Mouse (Mus musculus) urinary bladder, postnatal 4 days (tissue): ENCODE measurements at regions not wholly inside any gene's neighbourhood (a gene's known extent, or its start where the extent isn't known, plus 50 kb on each side); places are given as distances from the start of the nearest gene placed in this dataset.

Experiments used
- DNase-seq, 2 experiments: peaks; one replicate each; pipeline ENCODE4 v3.0.0; 2021 to 2022; ENCODE audit warnings: low spot score in 2 of 2

DNA sequence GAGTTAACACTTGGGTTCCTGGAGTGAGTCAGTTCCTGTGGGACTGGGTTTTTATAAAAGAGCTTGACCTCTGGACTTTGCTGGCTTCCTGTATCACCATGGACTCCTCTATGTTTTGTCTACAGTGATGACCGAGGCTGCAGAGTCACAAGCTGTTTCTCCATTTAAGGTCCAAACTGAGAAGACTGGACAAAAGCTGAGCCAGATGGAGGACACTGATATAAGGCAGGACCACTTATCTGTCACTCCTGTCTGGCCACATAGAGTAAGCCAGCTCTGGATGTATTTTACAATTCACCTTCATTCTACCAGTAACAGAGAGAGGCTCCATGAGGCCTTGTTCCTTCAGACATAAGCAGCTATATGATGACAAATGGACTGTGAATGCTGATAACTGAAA is 202.7 kb downstream of the Pik3r1 start:
- DNase-seq: no peak

DNA sequence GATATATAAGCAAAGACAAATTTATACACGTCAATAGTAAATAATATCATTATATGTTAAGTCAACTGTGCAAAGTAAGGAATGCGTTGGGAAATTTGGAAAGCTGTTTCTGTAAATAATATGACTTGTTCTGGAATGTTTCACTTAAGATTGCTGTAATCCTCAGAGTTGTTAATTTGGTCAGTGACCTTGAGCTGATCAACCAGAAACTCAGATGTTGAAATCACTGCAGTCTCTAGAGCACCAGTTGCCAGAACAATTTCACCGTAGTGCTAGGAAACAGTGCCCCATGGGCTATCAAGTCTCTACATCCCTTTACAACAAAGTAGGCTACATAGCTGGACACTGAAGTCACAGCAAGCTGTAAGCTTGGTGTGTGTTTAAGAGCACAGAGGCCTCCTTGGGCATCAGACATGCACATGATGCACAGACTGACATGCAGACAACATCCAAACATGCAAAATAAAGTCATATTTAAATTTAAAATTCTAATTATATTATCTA is 212.6 kb downstream of the Pik3r1 start:
- DNase-seq: no peak

DNA sequence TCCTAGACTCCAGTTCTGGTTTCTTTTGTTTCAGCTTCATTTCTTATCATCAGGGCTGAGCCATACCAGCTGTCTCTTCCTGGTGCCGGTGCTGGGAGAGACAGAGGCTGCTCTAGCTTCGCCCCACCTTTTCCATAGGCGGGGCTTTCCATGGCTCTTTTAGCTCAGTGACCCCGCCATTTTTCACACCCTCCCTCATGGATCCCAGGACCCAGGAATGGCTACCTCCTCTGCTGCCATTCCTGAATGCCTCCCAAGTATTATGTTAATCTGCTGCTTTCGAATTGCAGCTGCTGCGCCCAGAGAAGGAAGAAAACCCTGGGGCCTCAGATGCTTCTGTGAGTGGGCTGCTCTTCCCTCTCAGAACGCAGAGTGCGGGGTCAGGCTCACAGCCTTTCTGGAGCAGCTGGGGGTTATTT is 214.9 kb downstream of the Pik3r1 start:
- DNase-seq: no peak

DNA sequence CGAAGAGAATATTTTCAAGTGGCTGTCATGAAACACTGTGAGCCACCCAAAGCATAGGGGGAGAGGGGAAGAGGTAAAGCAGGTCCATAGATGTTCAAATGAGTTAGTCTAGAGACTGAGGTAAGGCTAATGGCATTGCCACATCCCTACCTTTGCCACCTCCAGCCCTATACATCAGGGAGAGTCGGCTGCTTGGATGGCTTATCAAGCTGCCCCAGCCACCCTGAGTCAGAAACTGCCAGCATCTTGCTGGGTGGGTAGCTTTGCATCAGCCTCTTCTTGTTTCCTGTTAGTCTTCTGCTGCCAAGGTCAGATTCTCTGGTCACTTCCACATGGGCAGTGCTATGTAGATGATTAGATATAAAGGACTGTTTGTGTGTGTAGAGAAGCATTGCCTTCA is 215.6 kb downstream of the Pik3r1 start:
- DNase-seq: no peak

DNA sequence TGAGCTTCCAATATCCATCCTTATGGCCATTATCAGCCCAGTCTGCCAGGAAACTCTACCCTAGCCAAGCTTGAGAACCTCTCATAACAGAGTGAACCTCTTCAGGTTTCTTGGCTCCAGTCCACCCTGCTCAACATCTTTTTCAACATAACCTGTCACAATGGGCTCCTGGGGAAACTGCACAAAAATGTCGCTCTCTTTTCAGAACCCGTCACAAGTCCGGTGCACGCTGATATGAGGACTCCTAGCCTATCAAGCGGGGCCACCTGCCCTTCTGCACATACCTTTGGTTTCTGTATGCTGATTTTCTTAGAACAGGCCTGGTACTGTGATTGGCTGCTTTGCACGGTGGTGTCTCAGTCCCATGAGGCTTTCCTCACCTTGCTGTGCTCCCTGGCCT is 216.9 kb downstream of the Pik3r1 start:
- no peak for DNase-seq

DNA sequence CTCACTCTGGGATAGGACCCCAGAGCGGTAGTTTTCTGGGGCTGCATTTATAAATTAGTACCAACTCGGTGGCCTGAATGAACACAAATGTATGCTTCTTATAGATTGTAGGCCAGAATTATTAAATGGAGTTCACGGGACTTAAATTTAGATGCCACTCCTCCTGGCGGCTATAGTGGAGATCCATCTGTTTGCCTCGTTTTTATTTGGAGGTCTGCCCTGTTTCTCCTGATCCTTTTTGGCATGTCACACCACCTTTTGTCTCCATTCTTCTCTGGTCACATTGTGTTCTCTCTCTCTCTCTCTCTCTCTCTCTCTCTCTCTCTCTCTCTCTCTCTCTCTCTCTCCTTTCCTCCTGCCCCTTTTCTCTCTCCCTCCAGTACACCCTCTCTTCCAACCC is 217.5 kb downstream of the Pik3r1 start:
- no peak for DNase-seq

DNA sequence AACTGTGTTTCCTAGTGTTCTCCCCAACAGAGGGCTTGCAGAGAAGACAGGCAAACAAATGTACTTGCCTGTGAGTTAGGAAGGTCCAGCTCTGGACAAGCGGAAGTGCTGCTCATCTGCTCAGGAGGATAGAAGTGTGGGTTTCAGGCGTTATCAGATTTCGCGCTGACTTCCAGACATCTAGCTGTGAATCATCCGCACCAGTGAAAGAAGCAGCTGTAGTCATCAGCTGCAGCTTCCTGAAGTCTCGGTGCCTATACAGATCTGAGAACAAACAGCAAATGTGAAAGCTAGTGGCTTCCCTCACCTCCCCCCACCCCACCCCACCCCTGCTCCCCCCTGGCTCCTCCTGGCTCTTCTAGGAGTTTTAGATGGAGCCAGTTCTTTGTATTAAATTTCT is 220.1 kb downstream of the Pik3r1 start:
- no peak for DNase-seq

DNA sequence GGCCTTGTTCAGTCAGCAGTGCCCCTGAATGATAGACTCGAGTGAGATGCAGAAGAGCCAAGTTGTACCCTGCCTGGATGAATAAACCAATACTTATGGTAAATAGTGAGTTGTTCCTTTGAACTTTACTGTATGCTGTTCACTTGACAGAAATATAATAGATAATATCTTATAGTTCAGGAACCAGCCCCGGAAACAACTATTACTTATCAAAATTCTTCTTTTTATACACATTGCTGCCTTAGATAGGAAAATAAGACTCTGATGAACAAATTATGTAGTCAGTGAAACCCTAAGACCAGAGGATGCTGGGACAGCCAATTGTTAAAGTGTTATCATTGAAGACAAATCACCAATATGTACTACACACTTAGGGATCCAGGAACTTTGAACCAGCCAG is 220.7 kb downstream of the Pik3r1 start:
- DNase-seq: no peak

DNA sequence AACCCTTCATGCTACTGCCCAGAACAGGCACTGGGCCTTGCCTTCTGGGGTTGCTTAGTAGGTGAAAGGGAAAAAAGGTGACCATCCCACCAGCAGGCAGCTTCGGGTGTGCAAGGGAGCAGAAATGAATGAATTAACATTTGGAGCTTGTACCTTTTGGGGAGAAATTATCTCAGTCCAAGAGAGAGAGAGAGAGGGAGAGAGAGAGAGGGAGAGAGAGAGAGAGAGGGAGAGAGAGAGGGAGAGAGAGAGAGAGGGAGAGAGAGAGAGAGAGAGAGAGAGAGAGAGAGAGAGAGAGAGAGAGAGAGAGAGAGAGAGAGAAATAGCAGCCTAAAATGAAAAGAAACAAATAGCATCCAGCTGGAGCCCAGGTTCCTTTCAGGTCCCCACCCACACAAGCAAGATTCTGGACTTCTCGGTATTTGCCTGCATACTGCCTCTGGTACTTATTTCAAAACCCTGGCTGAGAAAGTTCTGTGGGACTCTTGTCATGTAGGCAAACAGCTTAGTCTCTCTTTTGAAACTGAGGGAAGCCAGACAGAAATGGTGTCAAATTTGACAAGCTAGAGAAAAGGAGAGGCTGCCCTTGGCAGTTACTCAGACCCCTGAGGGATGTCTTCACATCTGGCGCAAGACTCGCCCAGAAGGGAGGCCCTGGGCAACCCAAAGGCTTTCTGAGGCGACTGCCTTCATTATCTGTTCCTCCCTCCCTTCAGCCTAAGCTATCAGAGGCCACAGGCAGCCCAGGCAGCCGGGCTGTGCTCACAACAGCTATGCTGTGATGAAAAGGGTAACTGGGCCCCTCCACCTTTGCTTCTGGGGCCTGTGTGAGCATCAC is 222.5 kb downstream of the Pik3r1 start:
- DNase-seq: no peak

DNA sequence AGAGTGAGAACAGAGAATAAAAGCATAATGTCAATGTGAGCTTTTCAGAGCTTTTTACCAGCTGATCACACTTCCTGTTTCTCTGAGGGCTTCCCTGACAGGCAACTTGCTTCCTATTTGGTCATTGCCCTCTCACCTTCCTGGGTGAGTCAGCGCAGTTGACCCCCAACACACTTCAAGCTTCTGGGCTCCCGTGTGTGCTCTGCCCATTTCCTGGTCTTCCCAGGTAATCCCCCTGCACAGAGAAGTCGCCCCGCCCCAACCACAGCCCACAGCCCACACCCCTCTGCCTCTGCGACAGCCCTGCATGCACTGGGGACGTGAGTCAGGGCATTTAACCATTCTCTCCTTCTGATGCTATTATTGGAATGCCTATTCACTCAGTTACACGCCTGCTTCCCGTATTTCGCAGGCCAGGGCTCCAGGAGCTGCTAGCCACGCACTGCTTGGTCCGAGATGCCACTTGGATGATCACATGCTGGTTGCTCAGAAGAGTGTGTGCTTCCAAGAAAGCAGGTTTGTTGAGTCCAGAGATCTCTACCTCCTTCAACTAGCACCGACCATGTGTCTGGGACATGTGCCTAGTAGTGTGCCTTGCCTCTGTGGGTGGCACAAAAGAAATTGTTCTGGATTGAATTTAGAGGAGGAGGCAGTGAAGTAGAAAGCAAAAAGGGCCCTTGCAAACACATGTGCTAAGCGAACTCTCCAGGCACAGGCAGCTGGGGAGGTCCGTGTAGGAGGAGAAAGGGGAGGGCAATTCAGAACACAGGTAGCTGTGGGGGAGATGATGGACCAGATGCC is 227.4 kb downstream of the Pik3r1 start:
- no peak for DNase-seq

DNA sequence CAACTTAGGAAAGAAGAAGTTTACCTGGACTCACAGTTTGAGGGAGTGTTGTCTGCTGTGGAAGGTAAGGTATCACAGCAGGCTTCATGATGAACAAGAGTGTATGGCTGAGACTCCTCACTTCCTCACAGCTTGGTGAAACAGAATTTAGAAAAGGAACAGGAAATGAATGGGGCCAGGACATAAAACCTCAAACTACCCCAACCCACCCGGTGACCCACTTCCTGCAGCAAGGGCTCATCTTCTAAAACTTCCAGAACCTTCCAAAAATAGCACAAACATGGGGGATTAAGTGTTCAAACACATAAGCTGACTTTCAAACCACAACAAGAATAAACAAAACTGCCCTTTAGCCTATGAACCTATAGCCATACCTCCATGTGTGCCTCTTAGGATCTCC is 229.9 kb downstream of the Pik3r1 start:
- DNase-seq: no peak

DNA sequence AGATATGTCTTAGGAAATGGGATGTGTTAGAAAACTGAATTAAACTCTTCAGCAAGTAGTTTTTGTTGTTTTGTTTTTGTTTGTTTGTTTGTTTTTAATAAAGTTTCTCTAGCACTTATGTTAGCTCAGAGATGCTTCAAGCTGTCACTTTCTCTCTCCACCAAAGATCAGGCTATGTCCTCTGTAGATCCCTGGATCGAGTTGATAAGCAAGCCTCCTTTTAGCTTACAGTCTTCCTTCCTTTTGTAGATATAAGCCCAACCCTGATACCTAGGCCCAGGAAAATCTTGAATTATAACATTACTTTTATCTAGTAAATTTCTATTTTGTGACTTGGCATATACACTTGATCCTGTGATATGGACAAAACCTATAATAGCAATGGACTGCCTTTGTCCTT is 232.0 kb downstream of the Pik3r1 start:
- DNase-seq: no peak

DNA sequence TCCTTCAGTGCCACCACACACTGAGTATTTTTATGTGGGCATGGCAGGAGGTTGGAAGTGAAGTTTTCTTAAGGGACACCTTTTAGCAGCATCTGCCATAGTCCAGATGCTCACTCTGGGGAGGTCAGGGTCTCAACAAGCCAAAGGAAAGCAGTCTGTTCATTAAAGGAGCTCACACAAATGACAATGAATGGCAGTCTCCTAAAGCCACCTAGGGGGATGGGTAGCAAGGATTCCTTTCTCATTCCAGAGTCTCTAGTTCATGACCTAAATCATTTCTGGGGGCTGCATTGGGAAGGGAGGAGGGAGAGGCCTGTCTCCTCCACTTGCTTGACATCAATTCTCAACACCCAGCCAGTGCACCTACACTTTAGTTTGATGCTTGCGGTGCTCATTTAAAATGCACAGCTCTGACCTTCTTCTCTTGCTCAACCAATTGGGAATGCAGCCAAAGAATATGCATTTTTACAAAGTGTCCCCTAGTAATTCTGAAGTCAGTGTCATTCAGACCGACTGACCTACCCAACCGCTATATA is 232.6 kb downstream of the Pik3r1 start:
- DNase-seq: no peak

DNA sequence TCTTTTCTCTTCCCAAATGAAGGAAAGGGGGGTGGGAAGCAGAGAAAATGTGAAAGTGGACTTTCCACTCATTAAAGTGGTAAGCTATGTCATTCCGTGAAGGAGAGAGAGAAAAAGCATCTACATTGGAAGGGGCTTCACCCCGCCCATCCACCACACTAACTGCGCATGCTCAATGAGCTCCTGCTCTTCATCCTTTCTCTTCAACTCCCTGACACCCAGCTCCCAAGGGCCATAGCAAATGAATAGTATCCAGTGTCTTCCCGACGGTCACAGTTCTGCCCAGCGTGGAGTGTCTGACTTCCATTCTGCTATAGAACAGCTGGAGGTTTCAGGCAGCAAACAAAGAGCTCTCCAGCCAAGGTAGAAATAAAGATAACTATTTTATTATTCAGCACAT is 233.5 kb downstream of the Pik3r1 start:
- no peak for DNase-seq

DNA sequence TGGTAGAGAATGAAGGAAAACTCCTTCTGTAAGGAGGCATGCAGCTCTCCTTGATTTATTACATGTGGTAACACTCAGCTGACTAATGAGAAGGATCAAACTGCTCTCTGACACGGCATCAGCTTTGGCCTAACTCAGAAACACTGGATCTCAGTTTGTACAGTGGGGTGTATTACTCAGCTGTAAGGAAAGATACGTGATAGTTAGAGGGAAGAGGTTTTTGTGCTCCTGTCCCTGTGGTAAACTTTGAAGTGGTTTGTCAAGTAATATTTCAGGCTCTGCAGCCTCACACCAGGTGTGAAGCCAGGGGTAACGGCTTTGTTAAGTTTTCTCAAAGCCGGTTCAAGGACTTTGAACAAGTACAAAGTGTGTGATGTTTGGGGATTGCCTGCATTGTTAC is 235.1 kb downstream of the Pik3r1 start:
- DNase-seq: no peak

DNA sequence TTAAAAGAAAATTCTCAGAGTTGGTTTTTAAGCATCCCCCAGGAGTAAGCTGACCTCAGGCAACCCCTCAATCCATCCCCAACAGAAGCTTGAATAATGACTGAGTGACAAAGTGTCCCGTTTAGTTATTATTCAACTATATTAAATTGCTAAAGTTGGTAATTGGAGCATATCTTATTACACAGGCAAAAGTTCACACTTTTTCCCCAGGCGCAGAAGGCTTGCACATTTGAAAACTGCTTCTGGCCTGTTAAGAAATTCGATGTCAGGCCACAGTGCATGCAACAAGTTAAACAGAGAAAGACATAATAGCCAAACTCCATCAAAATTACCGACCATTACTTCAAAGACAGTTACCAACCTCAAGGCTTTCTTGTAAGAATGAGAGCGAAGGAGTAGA is 240.3 kb downstream of the Pik3r1 start:
- DNase-seq: no peak

DNA sequence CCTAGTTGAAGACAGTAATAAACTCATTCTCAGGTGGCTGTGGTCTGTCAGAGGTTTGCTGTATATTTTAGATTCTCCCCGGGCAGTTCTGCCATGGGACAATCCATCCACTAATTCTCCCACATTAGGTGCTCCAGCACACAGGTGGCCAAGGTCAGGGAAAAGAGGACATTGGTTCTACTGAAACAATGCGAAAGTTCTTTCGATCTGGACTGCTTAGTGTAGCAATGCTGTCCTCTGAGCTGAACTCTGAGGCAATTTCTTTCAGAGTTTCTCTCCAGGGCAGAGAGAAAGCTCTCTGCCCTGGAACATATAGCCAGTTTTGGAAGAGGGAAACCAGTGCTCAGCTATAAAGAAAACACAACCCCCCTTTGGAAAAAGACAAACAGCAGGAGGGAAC is 243.2 kb downstream of the Pik3r1 start:
- DNase-seq: no peak

DNA sequence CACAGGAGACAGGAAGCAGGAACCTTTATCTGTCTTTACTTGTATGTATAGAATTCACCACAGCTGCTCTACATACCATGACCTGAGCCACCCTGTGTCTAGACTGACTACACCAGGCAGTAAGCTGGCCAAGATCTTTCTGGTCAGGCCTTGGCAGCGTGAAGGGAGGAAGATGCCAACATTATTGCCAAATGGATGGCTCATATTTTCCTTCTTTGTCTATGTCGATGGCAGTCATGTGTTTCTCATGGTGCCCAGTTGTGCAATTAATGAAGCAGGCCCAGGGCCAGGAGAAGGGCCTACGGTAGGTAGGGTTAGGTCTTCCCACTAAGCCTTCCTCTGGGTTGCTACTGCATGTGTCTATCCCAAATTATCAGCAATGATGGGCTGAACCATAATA is 243.8 kb downstream of the Pik3r1 start:
- DNase-seq: no peak

DNA sequence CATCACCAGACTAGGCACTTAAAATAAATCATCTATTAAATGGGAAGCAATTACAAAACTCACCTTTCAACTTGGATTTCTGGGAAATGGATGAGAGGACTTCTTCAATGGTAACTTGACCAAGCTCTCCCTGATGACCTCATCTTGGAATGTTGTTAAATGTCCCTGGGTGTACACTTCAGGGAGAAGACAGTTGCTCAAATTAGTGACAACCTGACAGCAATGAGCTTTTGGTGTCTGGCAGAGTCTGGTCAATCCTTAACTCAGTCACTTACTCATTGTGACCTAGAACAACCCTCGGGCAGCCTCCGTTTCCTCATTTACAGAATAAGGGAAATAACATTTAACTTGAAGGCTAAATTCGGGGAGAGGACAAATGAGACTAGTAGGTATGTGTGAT is 244.5 kb downstream of the Pik3r1 start:
- DNase-seq: no peak

DNA sequence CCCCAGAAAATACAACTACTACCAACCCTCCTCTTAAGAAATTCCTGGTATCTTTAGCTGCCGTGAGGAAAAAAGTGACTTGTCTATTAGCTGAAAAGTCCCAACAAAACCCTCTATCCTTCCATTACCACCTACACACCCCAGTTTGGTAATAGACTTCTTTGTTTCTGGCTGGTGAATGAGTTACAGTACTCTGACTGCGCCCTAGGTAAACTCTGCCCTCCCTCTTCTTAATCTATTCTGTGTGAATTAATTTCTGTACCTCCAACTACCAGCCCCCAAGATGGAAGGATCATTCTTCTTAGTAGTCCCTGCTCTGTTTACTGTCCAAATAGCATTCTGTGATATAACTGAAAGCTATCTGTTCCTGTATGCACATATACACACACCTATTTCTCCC is 245.4 kb downstream of the Pik3r1 start:
- no peak for DNase-seq

DNA sequence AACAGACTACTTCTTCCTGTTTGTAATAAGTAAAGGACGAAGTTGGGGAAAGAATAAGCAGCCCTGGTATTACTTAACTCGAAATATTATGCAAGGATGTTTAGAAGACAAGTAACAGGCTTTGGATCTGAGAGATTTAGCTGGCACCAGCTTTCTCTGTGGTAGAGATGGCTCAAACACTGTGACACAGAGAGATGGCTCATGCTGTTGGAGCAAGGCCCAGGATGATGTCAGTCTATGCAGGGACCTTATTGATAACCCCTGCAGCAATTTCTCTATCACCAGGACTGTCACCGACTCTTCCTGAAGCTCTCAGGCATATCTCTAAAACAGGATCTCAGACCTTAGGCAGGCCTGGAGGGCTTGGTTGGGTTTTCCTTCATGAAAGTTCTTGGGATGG is 254.7 kb downstream of the Pik3r1 start:
- DNase-seq: no peak

DNA sequence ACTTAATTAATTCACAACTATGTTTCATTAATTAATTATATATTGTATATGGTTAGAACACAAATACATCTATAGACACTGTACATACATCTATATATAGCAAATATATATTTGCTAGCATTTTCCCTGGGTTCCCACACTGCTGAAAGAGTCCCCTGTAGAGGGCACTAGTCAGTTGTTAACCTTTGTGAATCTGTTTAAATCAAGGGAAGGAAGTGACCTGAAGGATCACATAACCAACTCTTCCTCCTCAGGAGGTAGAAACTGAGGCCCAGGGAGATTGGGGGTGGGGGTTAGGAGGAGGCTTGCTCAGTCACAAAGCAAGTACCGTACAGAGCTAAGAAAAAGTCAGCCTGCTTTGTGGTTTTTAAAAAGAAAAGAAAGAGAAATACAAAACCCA is 258.1 kb downstream of the Pik3r1 start:
- no peak for DNase-seq

DNA sequence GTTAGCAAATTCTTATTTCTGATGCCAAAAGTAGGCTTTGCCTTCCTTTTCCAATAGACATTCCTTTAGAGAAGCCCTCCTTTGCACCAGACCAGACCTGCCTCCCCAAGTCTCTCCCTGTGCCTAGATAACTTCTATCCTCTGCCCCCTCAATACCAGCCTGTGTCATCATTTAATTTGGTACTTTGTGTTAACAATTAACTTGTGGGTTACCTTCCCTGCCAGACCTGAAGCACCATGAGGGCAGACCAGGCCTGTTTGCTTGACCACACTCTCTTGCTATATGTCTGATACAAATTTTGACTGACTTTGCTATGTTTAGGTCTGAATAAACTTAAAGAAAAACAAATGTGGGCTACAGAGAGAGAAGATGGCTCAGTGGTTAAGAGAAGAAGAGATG is 259.7 kb downstream of the Pik3r1 start:
- DNase-seq: no peak
